Mouse (Mus musculus): ENCODE measurements around the gene Agr2. TPM values are rescaled to one million over a fixed set of nuclear protein-coding genes. Genes with fewer than 3 reads are reported as not detected.

Agr2 gene
- polyA plus RNA-seq, 1 experiment from 2014 or later = 0.66 TPM

- no peak overlapping the region for H3K4me2 ChIP-seq
- no peak overlapping the region for H3K4me3 ChIP-seq (ENCODE audit: low read depth, low read length)
- no peaks in the 10 kb centered on the region for H3K4me1 ChIP-seq (ENCODE audit: control insufficient read depth, insufficient read depth, low read length)
- no peaks in the 10 kb centered on the region for H3K9me3 ChIP-seq (replicated peaks; ENCODE audit: control insufficient read depth, low read length)
- H3K27me3 ChIP-seq (ENCODE audit: control insufficient read depth, insufficient read depth, low read length) = no peaks in the 10 kb centered on the region
- no peak overlapping the region for H3K27ac ChIP-seq (ENCODE audit: low read depth, low read length)
- H3K9ac ChIP-seq (ENCODE audit: low read depth, low read length) = no peak overlapping the region
- peaks cover 2% of the 10 kb centered on the region; the same call in 1 of the 2 replicates for H3K36me3 ChIP-seq (ENCODE audit: control insufficient read depth, insufficient read depth, low read length)
- ATAC-seq (replicated peaks; ENCODE audit: insufficient number of reproducible peaks, low FRiP score, low TSS enrichment) = no peak
- WGBS (ENCODE audit: insufficient replicate concordance) = 62% methylated on average over 7 of the region's 7 CpGs
These were observed 20.7 kb downstream of the Agr2 start for GRCm38 (mm10) chr12:36013216-36013910.

GRCm38 (mm10) chr12:36017791-36018190 is 25.1 kb downstream of the Agr2 start:
- H3K4me2 ChIP-seq = no peak overlapping the region
- no peak overlapping the region for H3K4me3 ChIP-seq (ENCODE audit: low read depth, low read length)
- no peaks in the 10 kb centered on the region for H3K27me3 ChIP-seq (ENCODE audit: control insufficient read depth, insufficient read depth, low read length)
- peaks cover 5% of the 10 kb centered on the region; the same call in 1 of the 2 replicates for H3K36me3 ChIP-seq (ENCODE audit: control insufficient read depth, insufficient read depth, low read length)
- H3K9me3 ChIP-seq (replicated peaks; ENCODE audit: control insufficient read depth, low read length) = no peaks in the 10 kb centered on the region
- H3K27ac ChIP-seq (ENCODE audit: low read depth, low read length) = no peak overlapping the region
- no peaks in the 10 kb centered on the region for H3K4me1 ChIP-seq (ENCODE audit: control insufficient read depth, insufficient read depth, low read length)
- 70% methylated on average over 2 of the region's 2 CpGs for WGBS (ENCODE audit: insufficient replicate concordance)
- ATAC-seq (replicated peaks; ENCODE audit: insufficient number of reproducible peaks, low FRiP score, low TSS enrichment) = no peak
- no peak overlapping the region for H3K9ac ChIP-seq (ENCODE audit: low read depth, low read length)

- peaks cover 5% of the 10 kb centered on the region; the same call in 1 of the 2 replicates for H3K36me3 ChIP-seq (ENCODE audit: control insufficient read depth, insufficient read depth, low read length)
- H3K4me2 ChIP-seq = no peak overlapping the region
- H3K4me1 ChIP-seq (ENCODE audit: control insufficient read depth, insufficient read depth, low read length) = no peaks in the 10 kb centered on the region
- no peak overlapping the region for H3K9ac ChIP-seq (ENCODE audit: low read depth, low read length)
- 83% methylated on average over 4 of the region's 4 CpGs for WGBS (ENCODE audit: insufficient replicate concordance)
- H3K27ac ChIP-seq (ENCODE audit: low read depth, low read length) = no peak overlapping the region
- H3K27me3 ChIP-seq (ENCODE audit: control insufficient read depth, insufficient read depth, low read length) = no peaks in the 10 kb centered on the region
- H3K9me3 ChIP-seq (replicated peaks; ENCODE audit: control insufficient read depth, low read length) = no peaks in the 10 kb centered on the region
- no peak overlapping the region for H3K4me3 ChIP-seq (ENCODE audit: low read depth, low read length)
- no peak for ATAC-seq (replicated peaks; ENCODE audit: insufficient number of reproducible peaks, low FRiP score, low TSS enrichment)
These were observed 26.9 kb downstream of the Agr2 start for GRCm38 (mm10) chr12:36019572-36019971.

- H3K9me3 ChIP-seq (replicated peaks; ENCODE audit: control insufficient read depth, low read length) = no peaks in the 10 kb centered on the region
- ATAC-seq (replicated peaks; ENCODE audit: insufficient number of reproducible peaks, low FRiP score, low TSS enrichment) = no peak
These were observed 27.4 kb downstream of the Agr2 start for GRCm38 (mm10) chr12:36020081-36020480.

GRCm38 (mm10) chr12:36020710-36021109 is 28.0 kb downstream of the Agr2 start:
- H3K36me3 ChIP-seq (ENCODE audit: control insufficient read depth, insufficient read depth, low read length) = peaks cover 4% of the 10 kb centered on the region; the same call in 1 of the 2 replicates
- H3K27ac ChIP-seq (ENCODE audit: low read depth, low read length) = no peak overlapping the region
- no peak for ATAC-seq (replicated peaks; ENCODE audit: insufficient number of reproducible peaks, low FRiP score, low TSS enrichment)
- H3K4me2 ChIP-seq = no peak overlapping the region
- H3K4me3 ChIP-seq (ENCODE audit: low read depth, low read length) = no peak overlapping the region
- H3K9me3 ChIP-seq (replicated peaks; ENCODE audit: control insufficient read depth, low read length) = no peaks in the 10 kb centered on the region
- no peaks in the 10 kb centered on the region for H3K4me1 ChIP-seq (ENCODE audit: control insufficient read depth, insufficient read depth, low read length)
- no peak overlapping the region for H3K9ac ChIP-seq (ENCODE audit: low read depth, low read length)
- no peaks in the 10 kb centered on the region for H3K27me3 ChIP-seq (ENCODE audit: control insufficient read depth, insufficient read depth, low read length)
- 93% methylated on average over 2 of the region's 2 CpGs for WGBS (ENCODE audit: insufficient replicate concordance)

More at GRCm38 (mm10) chr12:36020081-36020480, 27.4 kb downstream of the Agr2 start:
- H3K9ac ChIP-seq (ENCODE audit: low read depth, low read length) = no peak overlapping the region
- no peak overlapping the region for H3K4me3 ChIP-seq (ENCODE audit: low read depth, low read length)
- peaks cover 5% of the 10 kb centered on the region; the same call in 1 of the 2 replicates for H3K36me3 ChIP-seq (ENCODE audit: control insufficient read depth, insufficient read depth, low read length)
- 76% methylated on average over 3 of the region's 3 CpGs for WGBS (ENCODE audit: insufficient replicate concordance)
- no peaks in the 10 kb centered on the region for H3K4me1 ChIP-seq (ENCODE audit: control insufficient read depth, insufficient read depth, low read length)
- no peak overlapping the region for H3K4me2 ChIP-seq
- no peaks in the 10 kb centered on the region for H3K27me3 ChIP-seq (ENCODE audit: control insufficient read depth, insufficient read depth, low read length)
- no peak overlapping the region for H3K27ac ChIP-seq (ENCODE audit: low read depth, low read length)

GRCm38 (mm10) chr12:36026126-36026525 is 33.4 kb downstream of the Agr2 start:
- no peak overlapping the region for H3K4me3 ChIP-seq (ENCODE audit: low read depth, low read length)
- H3K27ac ChIP-seq (ENCODE audit: low read depth, low read length) = no peak overlapping the region
- no peak overlapping the region for H3K4me2 ChIP-seq
- 0 out of 2 replicates have a peak, but pooled peaks cover 3% of the 10 kb centered on the region for H3K4me1 ChIP-seq (ENCODE audit: control insufficient read depth, insufficient read depth, low read length)
- no peaks in the 10 kb centered on the region for H3K36me3 ChIP-seq (ENCODE audit: control insufficient read depth, insufficient read depth, low read length)
- 89% methylated on average over 4 of the region's 4 CpGs for WGBS (ENCODE audit: insufficient replicate concordance)
- H3K27me3 ChIP-seq (ENCODE audit: control insufficient read depth, insufficient read depth, low read length) = no peaks in the 10 kb centered on the region
- no peak for ATAC-seq (replicated peaks; ENCODE audit: insufficient number of reproducible peaks, low FRiP score, low TSS enrichment)
- no peaks in the 10 kb centered on the region for H3K9me3 ChIP-seq (replicated peaks; ENCODE audit: control insufficient read depth, low read length)
- H3K9ac ChIP-seq (ENCODE audit: low read depth, low read length) = no peak overlapping the region

- WGBS (ENCODE audit: insufficient replicate concordance) = 74% methylated on average over 2 of the region's 2 CpGs
- Histone ChIP-seq H3K9ac (ENCODE audit: low read depth, low read length) (no peak overlapping the region), H3K9me3 (replicated peaks; ENCODE audit: control insufficient read depth, low read length) (no peaks in the 10 kb centered on the region), H3K27ac (ENCODE audit: low read depth, low read length) (no peak overlapping the region), H3K27me3 (ENCODE audit: control insufficient read depth, insufficient read depth, low read length) (no peaks in the 10 kb centered on the region), H3K36me3 (ENCODE audit: control insufficient read depth, insufficient read depth, low read length) (no peaks in the 10 kb centered on the region), H3K4me2 (no peak overlapping the region), H3K4me1 (ENCODE audit: control insufficient read depth, insufficient read depth, low read length) (0 out of 2 replicates have a peak, but pooled peaks cover 3% of the 10 kb centered on the region), H3K4me3 (ENCODE audit: low read depth, low read length) (no peak overlapping the region)
- no peak for ATAC-seq (replicated peaks; ENCODE audit: insufficient number of reproducible peaks, low FRiP score, low TSS enrichment)
These were observed 34.5 kb downstream of the Agr2 start for GRCm38 (mm10) chr12:36027171-36027570.

- Histone ChIP-seq H3K9me3 (replicated peaks; ENCODE audit: control insufficient read depth, low read length) (no peaks in the 10 kb centered on the region), H3K9ac (ENCODE audit: low read depth, low read length) (no peak overlapping the region), H3K4me2 (no peak overlapping the region), H3K27ac (ENCODE audit: low read depth, low read length) (no peak overlapping the region), H3K36me3 (ENCODE audit: control insufficient read depth, insufficient read depth, low read length) (no peaks in the 10 kb centered on the region), H3K4me1 (ENCODE audit: control insufficient read depth, insufficient read depth, low read length) (0 out of 2 replicates have a peak, but pooled peaks cover 3% of the 10 kb centered on the region), H3K27me3 (ENCODE audit: control insufficient read depth, insufficient read depth, low read length) (no peaks in the 10 kb centered on the region), H3K4me3 (ENCODE audit: low read depth, low read length) (no peak overlapping the region)
- 56% methylated on average over 5 of the region's 5 CpGs for WGBS (ENCODE audit: insufficient replicate concordance)
- ATAC-seq (replicated peaks; ENCODE audit: insufficient number of reproducible peaks, low FRiP score, low TSS enrichment) = no peak
These were observed 36.4 kb downstream of the Agr2 start for GRCm38 (mm10) chr12:36028968-36029645.
